Mouse (Mus musculus) large intestine, adult 2 months (tissue): ENCODE data around the gene Slc50a1. TPM values are rescaled to one million over a fixed set of nuclear protein-coding genes. Genes with fewer than 3 reads are reported as not detected.

Experiments used
- DNase-seq: peaks from one replicate; pipeline ENCODE4 v3.0.0-alpha.2; 2012; ENCODE audit warnings: low read depth, low spot score
- WGBS: fragments of 180-500 bp; shearing (Covaris S2); methylation state at CpG from one replicate; pipeline ENCODE4 v1.1.7; 2018; 5-methylcytosine and 5-hydroxymethylcytosine counted together
- polyA plus RNA-seq: library from polyadenylated mRNA; depleted of rRNA; stranded (reverse); fragments of >200 nt; gene quantifications from 2 replicates; pipeline ENCODE4 v1.2.3, GENCODE M21; 2012; rRNA removed

Slc50a1 gene
- polyA plus RNA-seq, 1 experiment, result 123 TPM

DNA sequence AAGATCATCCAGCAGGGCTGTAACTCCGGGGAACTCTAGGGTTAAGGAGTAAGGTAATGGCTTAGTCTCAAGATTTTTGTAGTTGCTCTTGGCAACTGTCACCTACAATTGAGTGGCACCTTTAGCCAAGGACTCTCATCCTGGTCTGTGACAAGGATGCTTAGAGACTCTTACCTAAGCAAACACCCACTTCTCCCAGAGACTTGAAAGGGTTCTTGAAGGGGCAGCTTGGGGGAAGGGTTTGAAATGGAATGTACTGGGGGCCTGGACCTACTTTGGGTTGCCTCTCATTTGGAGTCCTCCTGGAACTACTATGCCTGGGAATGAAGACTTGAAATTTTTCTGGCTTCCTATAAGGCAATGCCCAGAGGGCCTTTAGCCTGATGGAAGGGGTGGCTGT is 52.1 kb downstream of the Slc50a1 start:
- 93% methylated on average over 1 of the region's 1 CpGs for WGBS

More for the DNA sequence above, 52.1 kb downstream of the Slc50a1 start:
- DNase-seq, result no peak

Other genes starting within 250 kb of the Slc50a1 start
- 43.8 and 48.1 TPM in 2 replicates for gene Rusc1, start 177.3 kb downstream of the Slc50a1 start, polyA plus RNA-seq
- not detected in 2 replicates for gene Gm43738, start 169.5 kb downstream of the Slc50a1 start, polyA plus RNA-seq
- 160 and 206 TPM in 2 replicates for gene Fdps, start 168.6 kb downstream of the Slc50a1 start, polyA plus RNA-seq
- gene Pklr, start 134.4 kb downstream of the Slc50a1 start, polyA plus RNA-seq, result 181 and 448 TPM in 2 replicates
- gene Hcn3, start 110.4 kb downstream of the Slc50a1 start, polyA plus RNA-seq, result 0.48 and 0.52 TPM in 2 replicates
- gene Clk2, start 105.8 kb downstream of the Slc50a1 start, polyA plus RNA-seq, result 41.1 and 53.0 TPM in 2 replicates
- 88.5 and 107 TPM in 2 replicates for gene Scamp3, start 93.1 kb downstream of the Slc50a1 start, polyA plus RNA-seq
- gene Fam189b, start 87.4 kb downstream of the Slc50a1 start, polyA plus RNA-seq, result 23.0 and 30.1 TPM in 2 replicates
- gene Gba, start 67.6 kb downstream of the Slc50a1 start, polyA plus RNA-seq, result 88.5 and 99.3 TPM in 2 replicates
- gene Thbs3, start 55.4 kb downstream of the Slc50a1 start, polyA plus RNA-seq, result 20.8 and 22.8 TPM in 2 replicates
- gene Mtx1, start 43.5 kb downstream of the Slc50a1 start, polyA plus RNA-seq, result 171 and 186 TPM in 2 replicates
- 0.99 and 1.6 TPM in 2 replicates for gene Muc1, start 41.5 kb downstream of the Slc50a1 start, polyA plus RNA-seq
- gene Krtcap2, start 24.6 kb downstream of the Slc50a1 start, polyA plus RNA-seq, result 170 and 221 TPM in 2 replicates
- 2.1 TPM in 2 replicates for gene Trim46, start 24.3 kb downstream of the Slc50a1 start, polyA plus RNA-seq
- gene Dpm3, start 11.2 kb downstream of the Slc50a1 start, polyA plus RNA-seq, result 355 and 356 TPM in 2 replicates
- 78.0 and 93.8 TPM in 2 replicates for gene Efna1, start 10.6 kb upstream of the Slc50a1 start, polyA plus RNA-seq
- 6.0 and 7.4 TPM in 2 replicates for gene Efna3, start 52.4 kb upstream of the Slc50a1 start, polyA plus RNA-seq
- gene Efna4, start 67.5 kb upstream of the Slc50a1 start, polyA plus RNA-seq, result 14.5 and 14.6 TPM in 2 replicates
- 59.4 and 68.5 TPM in 2 replicates for gene Adam15, start 79.4 kb upstream of the Slc50a1 start, polyA plus RNA-seq
- gene Dcst2, start 91.4 kb upstream of the Slc50a1 start, polyA plus RNA-seq, result 0.15 and 0.60 TPM in 2 replicates
- 3.1 and 6.7 TPM in 2 replicates for gene Dcst1, start 94.7 kb upstream of the Slc50a1 start, polyA plus RNA-seq
- 92.6 and 151 TPM in 2 replicates for gene Zbtb7b, start 124.2 kb upstream of the Slc50a1 start, polyA plus RNA-seq
- gene Lenep, start 132.2 kb upstream of the Slc50a1 start, polyA plus RNA-seq, result not detected in 2 replicates
- gene Flad1, start 141.3 kb upstream of the Slc50a1 start, polyA plus RNA-seq, result 40.7 and 48.2 TPM in 2 replicates
- gene Cks1b, start 147.8 kb upstream of the Slc50a1 start, polyA plus RNA-seq, result 37.2 and 50.9 TPM in 2 replicates
- 60.3 and 84.0 TPM in 2 replicates for gene Shc1, start 147.9 kb upstream of the Slc50a1 start, polyA plus RNA-seq
- 30.8 and 39.3 TPM in 2 replicates for gene Pygo2, start 159.6 kb upstream of the Slc50a1 start, polyA plus RNA-seq
- 44.6 and 52.7 TPM in 2 replicates for gene Pbxip1, start 166.1 kb upstream of the Slc50a1 start, polyA plus RNA-seq
- gene Pmvk, start 184.0 kb upstream of the Slc50a1 start, polyA plus RNA-seq, result 31.6 and 34.8 TPM in 2 replicates
- 2.4 and 5.3 TPM in 2 replicates for gene Kcnn3, start 249.6 kb upstream of the Slc50a1 start, polyA plus RNA-seq